Mouse (Mus musculus) embryonic facial prominence, embryonic 13.5 days (tissue): ENCODE measurements around the gene BC049715. TPM values are rescaled to one million over a fixed set of nuclear protein-coding genes. Genes with fewer than 3 reads are reported as not detected.

Source experiments
- ATAC-seq: fragments of 200-750 bp; cut with Nextera tagmentation; 2 replicates; pipeline ENCODE4 v1.8.0; 2017; ENCODE audit warnings: low read depth; ENCODE audit not compliant: insufficient number of reproducible peaks, insufficient read depth, low FRiP score, low TSS enrichment
- H3K27ac ChIP-seq: fragments of 300-500 bp; sonication (generic); 2 replicates; pipeline ENCODE4 v1.5.1; 2015; ENCODE audit warnings: moderate library complexity, mild to moderate bottlenecking, inconsistent platforms
- H3K27me3 ChIP-seq: fragments of 300-500 bp; sonication (generic); 2 replicates; pipeline ENCODE4 v1.6.1; 2015; ENCODE audit warnings: mild to moderate bottlenecking, inconsistent platforms
- H3K36me3 ChIP-seq: fragments of 300-500 bp; sonication (generic); 2 replicates; pipeline ENCODE4 v1.6.1; 2015; ENCODE audit warnings: mild to moderate bottlenecking, inconsistent platforms
- H3K4me1 ChIP-seq: fragments of 300-500 bp; sonication (generic); 2 replicates; pipeline ENCODE4 v1.6.1; 2015; ENCODE audit warnings: inconsistent platforms
- H3K4me2 ChIP-seq: fragments of 300-500 bp; sonication (generic); 2 replicates; pipeline ENCODE4 v1.6.1; 2015; ENCODE audit warnings: moderate library complexity, mild to moderate bottlenecking, inconsistent platforms
- H3K4me3 ChIP-seq: fragments of 300-500 bp; sonication (generic); 2 replicates; pipeline ENCODE4 v1.5.1; 2015; ENCODE audit warnings: mild to moderate bottlenecking, inconsistent platforms
- H3K9ac ChIP-seq: fragments of 300-500 bp; sonication (generic); 2 replicates; pipeline ENCODE4 v1.6.1; 2015; ENCODE audit warnings: mild to moderate bottlenecking, inconsistent platforms
- H3K9me3 ChIP-seq: fragments of 300-500 bp; sonication (generic); 2 replicates; pipeline ENCODE4 v1.6.1; 2016; ENCODE audit warnings: inconsistent platforms
- WGBS: fragments of 180-500 bp; shearing (Covaris S2); methylation state at CpG from one replicate; pipeline ENCODE4 v1.1.7; 2015; ENCODE audit warnings: mixed read lengths; 5-methylcytosine and 5-hydroxymethylcytosine counted together
- polyA plus RNA-seq: library from polyadenylated mRNA; unstranded; fragments of >200 nt; fragmentation: Nextera tagmentation; extraction: Ambion mirVana; gene quantifications from 2 replicates; pipeline ENCODE4 v1.2.1, GENCODE M21; 2015

The BC049715 gene
- polyA plus RNA-seq, 1 experiment from 2014 or later, result 4.3 TPM

DNA sequence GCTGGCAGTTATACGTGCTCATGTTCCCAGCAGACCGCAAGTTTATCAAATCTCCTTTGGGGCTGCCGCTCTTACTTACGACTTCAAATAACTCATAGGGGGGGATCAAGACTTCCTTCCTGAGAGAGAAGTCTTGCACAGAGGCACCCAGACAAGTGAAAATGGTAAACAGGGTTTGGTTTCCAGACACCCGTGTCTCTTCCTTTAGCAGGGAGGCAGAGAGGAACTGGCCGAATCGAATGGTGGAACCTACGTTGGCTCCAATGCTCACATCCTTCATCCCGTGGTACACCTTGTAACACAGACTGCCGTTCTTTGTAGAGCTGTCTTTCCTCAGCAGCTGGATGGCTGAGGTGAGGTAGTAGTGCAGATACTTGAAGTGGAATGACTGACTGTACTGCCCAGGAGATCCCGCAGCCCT, 26.9 kb downstream of the BC049715 start:
- H3K9ac ChIP-seq, result no peak overlapping the region
- peaks cover 30% of the 10 kb centered on the region for H3K4me1 ChIP-seq
- H3K4me3 ChIP-seq, result no peak overlapping the region
- no peak overlapping the region for H3K4me2 ChIP-seq
- H3K36me3 ChIP-seq, result no peaks in the 10 kb centered on the region
- H3K27ac ChIP-seq, result no peak overlapping the region
- no peaks in the 10 kb centered on the region for H3K9me3 ChIP-seq
- WGBS, result 86% methylated on average over 11 of the region's 11 CpGs
- H3K27me3 ChIP-seq, result no peaks in the 10 kb centered on the region
- ATAC-seq, result no peak

DNA sequence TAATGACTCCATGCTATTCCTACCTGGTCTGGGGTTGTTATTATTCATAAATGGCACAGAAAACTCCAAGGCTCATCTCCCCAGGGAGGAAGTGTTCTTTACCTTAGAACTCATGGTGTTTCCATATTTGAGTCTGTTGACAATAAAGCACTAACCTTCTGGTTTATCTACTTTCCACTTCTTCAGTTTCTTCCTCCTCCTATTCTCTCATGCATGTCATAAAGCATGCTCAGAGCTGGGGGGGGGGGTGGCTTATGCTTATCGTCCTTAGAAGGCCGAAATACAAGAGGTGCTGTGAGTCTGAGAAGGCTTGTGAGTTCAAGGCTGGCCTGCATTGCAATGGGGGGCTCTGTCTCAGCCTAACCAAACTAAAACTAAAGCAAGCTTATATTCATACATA, 27.8 kb downstream of the BC049715 start:
- Histone ChIP-seq H3K27ac (no peak overlapping the region), H3K9ac (no peak overlapping the region), H3K36me3 (no peaks in the 10 kb centered on the region), H3K4me3 (no peak overlapping the region), H3K9me3 (no peaks in the 10 kb centered on the region), H3K4me2 (no peak overlapping the region), H3K4me1 (peaks cover 30% of the 10 kb centered on the region), H3K27me3 (no peaks in the 10 kb centered on the region)
- WGBS, result 76% methylated on average over 2 of the region's 2 CpGs
- no peak for ATAC-seq

DNA sequence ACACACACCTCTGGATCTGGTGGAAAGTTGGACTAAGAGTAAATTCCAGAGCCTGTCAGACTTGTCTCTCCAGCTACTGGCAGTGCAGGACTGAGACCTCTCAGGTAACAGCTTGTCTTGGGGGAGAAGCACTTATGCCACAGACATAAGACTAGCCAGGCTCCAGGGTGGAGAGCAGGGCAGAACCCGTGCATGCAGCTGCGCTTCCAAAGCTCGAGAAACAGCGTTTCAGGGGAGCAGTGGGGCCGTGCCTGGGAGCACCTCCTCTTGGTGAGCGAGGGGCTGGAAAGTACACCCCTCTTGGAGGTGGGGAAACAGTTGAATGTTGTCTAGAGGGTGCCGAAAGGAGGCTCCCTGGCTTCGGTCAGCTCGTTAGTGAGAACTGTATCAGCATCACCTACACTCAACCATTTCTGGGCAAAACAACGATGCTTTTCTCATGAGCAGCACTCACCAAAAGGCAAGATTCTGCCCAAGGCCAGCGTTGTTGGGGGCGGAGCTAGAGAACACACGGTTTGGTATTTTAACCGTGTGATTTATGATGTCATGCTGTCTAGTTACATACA, 28.7 kb downstream of the BC049715 start:
- 0 out of 2 replicates have a peak overlapping the region, but pooled peaks have one; percentile 37 for H3K9ac ChIP-seq
- H3K9me3 ChIP-seq, result no peaks in the 10 kb centered on the region
- peak overlapping the region; percentile 42 for H3K4me2 ChIP-seq
- ATAC-seq, result peak; percentile 65; the same call in 1 of the 2 replicates
- H3K36me3 ChIP-seq, result no peaks in the 10 kb centered on the region
- H3K27ac ChIP-seq, result peak overlapping the region; percentile 81
- no peaks in the 10 kb centered on the region for H3K27me3 ChIP-seq
- 48% methylated on average over 14 of the region's 14 CpGs for WGBS
- H3K4me3 ChIP-seq, result peak overlapping the region; percentile 4; the same call in 1 of the 2 replicates
- H3K4me1 ChIP-seq, result peaks cover 30% of the 10 kb centered on the region

DNA sequence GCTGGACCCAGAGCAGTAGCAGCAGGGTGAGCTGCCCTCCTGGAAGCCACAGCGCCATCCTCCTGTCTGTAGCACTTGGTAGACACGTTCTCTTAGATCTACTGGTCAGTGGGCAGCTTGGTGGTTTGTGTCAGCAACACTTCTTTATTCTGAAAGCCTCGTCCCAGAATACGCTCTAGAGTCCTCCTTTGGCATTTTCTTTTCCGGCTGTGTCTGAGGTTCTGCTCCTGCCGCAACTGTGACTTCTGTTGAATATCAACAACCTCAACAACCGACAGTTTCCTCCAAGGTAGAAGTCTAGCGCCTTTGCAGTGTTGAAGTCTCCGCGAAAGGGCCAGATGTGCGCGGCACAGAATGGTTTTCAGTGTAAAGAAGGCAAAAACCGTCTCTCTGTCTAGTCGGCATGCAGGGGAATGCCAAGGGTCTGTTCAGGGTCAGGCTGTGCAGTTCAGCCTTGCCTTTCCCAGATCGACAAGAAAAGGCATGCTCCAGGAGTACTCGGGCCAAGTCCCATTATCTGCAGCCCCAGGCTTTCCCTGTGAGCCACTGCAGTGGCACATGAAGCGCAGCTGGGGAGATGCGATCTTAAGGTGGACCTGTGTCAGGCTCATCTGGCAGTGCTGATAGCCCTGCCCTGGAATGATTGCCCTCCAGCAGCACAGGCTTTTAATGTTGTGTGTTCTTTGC, 29.9 kb downstream of the BC049715 start, which contains the start of gene Art4:
TSS of gene Art4 (minus strand) at position 548 of the 687 bp plus-strand sequence.
- no peak for ATAC-seq
- Histone ChIP-seq H3K27ac (peak within 1 kb of the TSS; percentile 66), H3K4me1 (peaks cover 28% of the 10 kb centered on the region), H3K36me3 (no peaks in the 10 kb centered on the region), H3K9me3 (no peaks in the 10 kb centered on the region), H3K9ac (peak within 1 kb of the TSS; percentile 46), H3K4me3 (peak within 1 kb of the TSS; percentile 6), H3K4me2 (peak within 1 kb of the TSS; percentile 42), H3K27me3 (no peaks in the 10 kb centered on the region)
- 47% methylated on average over 18 of the region's 18 CpGs for WGBS

DNA sequence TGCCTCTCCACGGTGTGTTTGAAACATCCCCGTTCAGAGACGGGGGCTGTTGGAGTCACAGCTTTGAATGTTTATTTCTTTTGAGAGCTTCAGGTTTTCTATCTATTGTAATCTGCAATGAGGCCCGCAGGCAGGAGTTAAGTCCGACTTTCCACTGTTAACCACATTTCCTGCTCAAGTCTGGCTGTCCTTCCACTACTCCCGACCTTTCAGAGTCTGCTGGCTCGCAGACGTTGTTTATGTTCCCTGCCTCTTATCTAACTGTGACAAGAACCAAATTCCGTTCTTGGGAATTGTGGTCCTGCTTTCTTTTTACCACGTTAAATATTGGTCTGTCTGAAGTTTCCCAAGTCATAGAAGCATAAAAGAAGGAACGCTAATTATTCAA, 30.4 kb downstream of the BC049715 start:
- no peaks in the 10 kb centered on the region for H3K27me3 ChIP-seq
- no peaks in the 10 kb centered on the region for H3K36me3 ChIP-seq
- H3K27ac ChIP-seq, result peak overlapping the region; percentile 66; the same call in 1 of the 2 replicates
- peak overlapping the region; percentile 40 for H3K4me2 ChIP-seq
- ATAC-seq, result no peak
- H3K4me3 ChIP-seq, result 0 out of 2 replicates have a peak overlapping the region, but pooled peaks have one; percentile 6
- H3K9ac ChIP-seq, result peak overlapping the region; percentile 46; the same call in 1 of the 2 replicates
- peaks cover 22% of the 10 kb centered on the region for H3K4me1 ChIP-seq
- no peaks in the 10 kb centered on the region for H3K9me3 ChIP-seq
- 23% methylated on average over 11 of the region's 11 CpGs for WGBS

DNA sequence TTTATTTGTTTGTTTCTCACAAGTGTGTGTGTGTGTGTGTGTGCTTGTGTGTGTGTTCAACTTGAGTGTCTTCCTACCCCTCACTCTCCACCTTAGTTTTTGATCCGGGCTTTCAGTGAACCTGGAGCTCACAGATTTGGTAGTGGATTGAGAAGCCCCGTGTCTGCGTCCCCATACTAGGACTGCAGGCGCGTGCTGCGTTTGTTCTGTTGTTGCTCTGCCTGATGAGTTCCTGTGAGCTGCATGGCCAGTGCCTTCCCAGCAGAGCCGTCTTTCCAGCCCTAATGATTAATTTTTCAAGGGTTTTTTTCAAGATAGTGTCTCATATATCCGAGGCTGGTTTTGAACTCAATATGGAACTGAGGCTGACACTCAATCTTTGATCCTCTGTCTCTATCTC, 31.0 kb downstream of the BC049715 start:
- ATAC-seq, result no peak
- H3K27ac ChIP-seq, result no peak overlapping the region
- H3K4me2 ChIP-seq, result no peak overlapping the region
- 64% methylated on average over 8 of the region's 8 CpGs for WGBS
- no peak overlapping the region for H3K9ac ChIP-seq
- H3K36me3 ChIP-seq, result no peaks in the 10 kb centered on the region
- H3K27me3 ChIP-seq, result no peaks in the 10 kb centered on the region
- H3K4me3 ChIP-seq, result no peak overlapping the region
- no peaks in the 10 kb centered on the region for H3K9me3 ChIP-seq
- peaks cover 21% of the 10 kb centered on the region for H3K4me1 ChIP-seq

DNA sequence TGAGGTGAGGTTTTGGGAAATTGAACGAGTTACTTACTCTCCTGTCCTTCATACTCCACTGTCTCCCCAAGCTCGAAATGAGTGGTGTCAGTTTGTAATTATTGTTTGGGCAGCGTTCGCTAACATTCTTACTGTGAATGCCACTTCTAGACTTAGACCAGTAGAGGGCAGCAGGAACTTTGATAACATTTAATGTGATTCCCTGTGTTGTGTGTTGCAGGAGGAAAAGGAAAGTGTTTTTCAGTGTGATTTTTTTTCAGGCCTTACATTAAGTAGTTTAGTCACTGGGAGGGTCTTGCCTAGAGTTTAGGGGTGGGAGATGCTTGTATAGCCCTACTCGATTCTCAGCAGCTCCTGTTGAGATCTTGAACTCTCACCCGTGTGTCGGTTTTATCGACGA, 33.6 kb downstream of the BC049715 start:
- Histone ChIP-seq H3K4me1 (peaks cover 26% of the 10 kb centered on the region), H3K4me2 (no peak overlapping the region), H3K9ac (no peak overlapping the region), H3K36me3 (no peaks in the 10 kb centered on the region), H3K9me3 (no peaks in the 10 kb centered on the region), H3K27me3 (no peaks in the 10 kb centered on the region), H3K27ac (no peak overlapping the region), H3K4me3 (no peak overlapping the region)
- no peak for ATAC-seq
- 40% methylated on average over 9 of the region's 9 CpGs for WGBS

DNA sequence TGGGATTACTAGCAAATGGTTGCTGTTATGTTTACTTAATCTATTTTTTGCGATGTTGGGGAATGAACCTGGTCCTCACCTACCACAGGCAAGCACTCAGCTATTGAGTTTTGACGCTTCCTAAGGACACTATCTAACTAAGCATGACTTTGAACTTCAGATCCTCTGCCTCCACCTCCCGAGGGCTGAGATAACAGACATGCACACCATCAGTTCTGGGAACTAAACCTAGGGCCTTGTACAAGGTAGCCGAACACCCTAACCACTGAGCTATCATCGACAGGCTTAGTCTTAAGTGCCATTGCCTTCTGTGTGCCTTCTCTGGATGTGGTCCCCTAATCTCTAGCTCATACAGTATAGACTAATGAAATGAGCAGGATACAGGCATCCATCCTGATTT, 37.9 kb downstream of the BC049715 start:
- 86% methylated on average over 5 of the region's 5 CpGs for WGBS
- Histone ChIP-seq H3K4me3 (no peak overlapping the region), H3K4me1 (peaks cover 23% of the 10 kb centered on the region), H3K9me3 (no peaks in the 10 kb centered on the region), H3K27me3 (no peaks in the 10 kb centered on the region), H3K27ac (no peak overlapping the region), H3K9ac (no peak overlapping the region), H3K4me2 (no peak overlapping the region), H3K36me3 (no peaks in the 10 kb centered on the region)
- ATAC-seq, result no peak

DNA sequence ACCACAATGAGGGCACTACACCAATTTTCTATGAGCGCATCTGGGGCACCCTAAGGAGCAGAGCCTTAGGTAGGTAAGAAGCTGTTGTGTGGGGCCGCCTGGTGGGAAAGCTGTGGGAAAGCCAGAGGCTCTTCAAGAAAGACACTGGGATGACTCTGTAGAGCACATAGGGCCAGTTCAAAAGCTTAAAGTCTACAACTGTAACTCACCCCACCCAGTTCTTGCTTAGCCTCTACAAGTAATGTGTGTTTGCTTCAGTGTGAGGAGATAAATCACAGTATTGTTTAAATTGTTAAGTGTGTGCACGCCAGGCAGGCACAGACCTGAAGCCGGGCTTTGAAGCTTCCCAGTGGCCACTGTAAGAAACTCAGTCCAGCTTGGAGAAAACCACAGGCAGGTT, 38.7 kb downstream of the BC049715 start:
- Histone ChIP-seq H3K9ac (no peak overlapping the region), H3K4me1 (peaks cover 23% of the 10 kb centered on the region), H3K9me3 (no peaks in the 10 kb centered on the region), H3K27me3 (no peaks in the 10 kb centered on the region), H3K4me3 (no peak overlapping the region), H3K4me2 (no peak overlapping the region), H3K36me3 (no peaks in the 10 kb centered on the region), H3K27ac (no peak overlapping the region)
- ATAC-seq, result no peak
- 78% methylated on average over 4 of the region's 4 CpGs for WGBS

DNA sequence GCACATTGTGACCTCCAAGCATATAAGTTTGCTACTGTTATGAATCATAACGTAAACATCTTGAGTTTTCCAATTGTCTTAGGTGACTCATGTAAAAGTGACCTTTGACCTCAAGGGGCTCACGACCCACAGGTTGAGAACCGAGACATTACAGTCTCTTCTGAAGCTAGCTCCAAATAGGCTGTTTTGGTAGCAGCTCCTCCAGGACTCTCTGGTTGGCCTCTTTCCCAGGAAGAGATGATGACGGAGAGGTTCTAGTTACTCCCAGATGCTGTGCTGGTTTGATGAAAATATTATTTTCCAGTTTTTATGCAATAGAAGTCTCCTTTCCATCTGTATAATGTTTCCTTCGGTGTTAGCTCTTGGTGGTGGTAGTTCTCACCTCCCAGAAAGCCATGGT, 41.5 kb downstream of the BC049715 start:
- 65% methylated on average over 5 of the region's 5 CpGs for WGBS
- no peak overlapping the region for H3K27ac ChIP-seq
- no peak overlapping the region for H3K4me3 ChIP-seq
- peaks cover 25% of the 10 kb centered on the region for H3K4me1 ChIP-seq
- no peaks in the 10 kb centered on the region for H3K9me3 ChIP-seq
- H3K4me2 ChIP-seq, result no peak overlapping the region
- H3K27me3 ChIP-seq, result no peaks in the 10 kb centered on the region
- H3K9ac ChIP-seq, result no peak overlapping the region
- no peak for ATAC-seq
- 0 out of 2 replicates have a peak, but pooled peaks cover 3% of the 10 kb centered on the region for H3K36me3 ChIP-seq

DNA sequence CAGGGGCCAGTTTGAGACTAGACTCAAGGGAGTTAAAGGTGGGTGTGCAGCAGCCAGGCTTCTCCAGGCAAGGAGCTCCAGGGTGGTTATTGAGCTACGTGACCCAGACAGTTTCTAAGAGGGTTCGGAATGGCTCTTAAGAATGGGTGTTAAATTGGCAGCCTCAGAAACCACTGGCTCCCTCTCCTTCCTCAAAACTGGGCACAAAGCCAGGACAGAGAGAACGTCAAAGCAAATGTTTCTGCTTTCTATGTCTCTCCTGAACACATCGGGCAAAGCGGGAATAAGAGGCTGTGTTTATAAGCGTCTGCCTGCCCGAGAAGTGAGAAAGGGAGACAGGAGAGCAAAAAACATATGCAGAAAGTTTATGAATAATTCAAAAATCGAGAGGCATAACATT, 47.2 kb downstream of the BC049715 start:
- ATAC-seq, result no peak
- no peaks in the 10 kb centered on the region for H3K27me3 ChIP-seq
- no peaks in the 10 kb centered on the region for H3K9me3 ChIP-seq
- WGBS, result 18% methylated on average over 8 of the region's 8 CpGs
- peaks cover 27% of the 10 kb centered on the region for H3K4me1 ChIP-seq
- H3K9ac ChIP-seq, result peak overlapping the region; percentile 41; the same call in 1 of the 2 replicates
- H3K4me2 ChIP-seq, result peak overlapping the region; percentile 49
- 0 out of 2 replicates have a peak, but pooled peaks cover 3% of the 10 kb centered on the region for H3K36me3 ChIP-seq
- peak overlapping the region; percentile 72; the same call in 1 of the 2 replicates for H3K27ac ChIP-seq
- H3K4me3 ChIP-seq, result peak overlapping the region; percentile 32

DNA sequence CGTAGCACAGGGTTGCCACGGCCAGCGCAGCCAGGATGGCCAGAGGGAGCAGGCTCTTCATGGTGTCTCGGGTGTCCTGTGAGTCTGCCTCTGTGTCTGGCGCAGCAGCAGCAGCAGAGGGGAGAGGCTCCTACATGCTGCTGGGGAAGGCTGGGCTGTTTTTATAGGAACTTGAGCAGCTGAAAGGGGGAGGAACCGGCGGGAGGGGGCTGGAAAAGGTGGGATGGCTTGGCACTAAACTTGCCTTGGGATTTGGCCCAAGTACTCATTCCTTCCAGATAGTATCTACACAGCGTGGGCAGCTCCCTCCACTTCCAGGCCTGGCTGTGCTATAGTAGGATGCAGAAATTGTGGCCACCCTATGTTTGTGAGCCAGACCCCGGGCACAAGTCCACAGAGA, 48.2 kb downstream of the BC049715 start, which contains the start of gene Mgp:
TSS of gene Mgp (minus strand) at position 154 of the 400 bp plus-strand sequence.
- Histone ChIP-seq H3K36me3 (0 out of 2 replicates have a peak, but pooled peaks cover 3% of the 10 kb centered on the region), H3K4me1 (peaks cover 27% of the 10 kb centered on the region), H3K4me2 (peak within 1 kb of the TSS; percentile 53), H3K27me3 (no peaks in the 10 kb centered on the region), H3K9ac (peak within 1 kb of the TSS; percentile 67), H3K27ac (peak within 1 kb of the TSS; percentile 86), H3K4me3 (peak within 1 kb of the TSS; percentile 42), H3K9me3 (no peaks in the 10 kb centered on the region)
- ATAC-seq, result peak; percentile 82
- 21% methylated on average over 9 of the region's 9 CpGs for WGBS
